Mouse (Mus musculus) heart, embryonic 15.5 days (tissue): ENCODE measurements around the gene Wbp1. TPM values are rescaled to one million over a fixed set of nuclear protein-coding genes. Genes with fewer than 3 reads are reported as not detected.

ENCODE experiments used
- ATAC-seq: fragments of 200-750 bp; cut with Nextera tagmentation; replicated peaks from 2 replicates; pipeline ENCODE4 v1.8.0; 2017; ENCODE audit warnings: low read depth, moderate TSS enrichment; ENCODE audit not compliant: insufficient number of reproducible peaks, insufficient read depth, low FRiP score
- H3K27ac ChIP-seq: fragments of 300-500 bp; sonication (generic); 2 replicates; pipeline ENCODE4 v1.5.1; 2015; ENCODE audit warnings: mild to moderate bottlenecking, inconsistent platforms
- H3K27me3 ChIP-seq: fragments of 300-500 bp; sonication (generic); 2 replicates; pipeline ENCODE4 v1.6.1; 2015; ENCODE audit warnings: inconsistent platforms
- H3K36me3 ChIP-seq: fragments of 300-500 bp; sonication (generic); 2 replicates; pipeline ENCODE4 v1.6.1; 2015; ENCODE audit warnings: mild to moderate bottlenecking, inconsistent platforms
- H3K4me1 ChIP-seq: fragments of 300-500 bp; sonication (generic); replicated peaks from 2 replicates; pipeline ENCODE4 v1.6.1; 2015; ENCODE audit warnings: inconsistent platforms
- H3K4me2 ChIP-seq: fragments of 300-500 bp; sonication (generic); 2 replicates; pipeline ENCODE4 v1.6.1; 2015; ENCODE audit warnings: inconsistent platforms, mild to moderate bottlenecking, moderate library complexity
- H3K4me3 ChIP-seq: fragments of 300-500 bp; sonication (generic); 2 replicates; pipeline ENCODE4 v1.5.1; 2015; ENCODE audit warnings: mild to moderate bottlenecking, inconsistent platforms
- H3K9ac ChIP-seq: fragments of 300-500 bp; sonication (generic); 2 replicates; pipeline ENCODE4 v1.6.1; 2015; ENCODE audit warnings: mild to moderate bottlenecking, inconsistent platforms
- H3K9me3 ChIP-seq: fragments of 300-500 bp; sonication (generic); replicated peaks from 2 replicates; pipeline ENCODE4 v1.6.1; 2016; ENCODE audit warnings: inconsistent platforms
- WGBS: fragments of 180-500 bp; shearing (Covaris S2); methylation state at CpG from one replicate; pipeline ENCODE4 v1.1.7; 2015; ENCODE audit warnings: mixed read lengths; 5-methylcytosine and 5-hydroxymethylcytosine counted together
- polyA plus RNA-seq: library from polyadenylated mRNA; unstranded; fragments of >200 nt; fragmentation: Nextera tagmentation; extraction: Ambion mirVana; gene quantifications from 2 replicates; pipeline ENCODE4 v1.2.1, GENCODE M21; 2015

The Wbp1 gene
- polyA plus RNA-seq, 1 experiment from 2014 or later: 81.9 TPM

DNA sequence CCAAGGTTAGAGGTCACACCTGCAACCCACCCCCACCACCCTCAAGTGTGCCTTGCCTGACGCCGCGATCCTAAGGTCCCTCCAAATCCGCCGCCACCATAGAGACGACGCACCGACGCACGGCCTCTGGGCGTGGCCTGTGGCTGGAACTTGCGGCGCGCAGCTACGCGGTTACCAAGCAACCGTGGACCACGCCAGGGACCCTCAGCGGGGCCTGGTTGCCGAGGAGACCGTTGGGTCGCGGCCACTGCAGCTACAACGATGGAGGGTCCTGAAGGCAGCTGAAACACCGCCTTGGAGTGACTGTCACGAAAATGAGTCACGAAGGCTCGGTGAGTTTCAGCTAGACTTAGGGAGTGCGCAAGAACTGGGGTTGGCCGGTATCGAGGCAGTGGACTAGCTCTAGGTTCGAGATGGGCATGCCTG lies 34.9 kb upstream of the Wbp1 start, which contains the start of the genes Wdr54 and 1700003E16Rik:
TSS of gene Wdr54 (minus strand) at position 139 of the 426 bp plus-strand sequence.
TSS of gene 1700003E16Rik (plus strand) at position 146 of the 426 bp plus-strand sequence.
- 2% methylated on average over 32 of the region's 32 CpGs for WGBS
- H3K36me3 ChIP-seq: no peaks in the 10 kb centered on the region

DNA sequence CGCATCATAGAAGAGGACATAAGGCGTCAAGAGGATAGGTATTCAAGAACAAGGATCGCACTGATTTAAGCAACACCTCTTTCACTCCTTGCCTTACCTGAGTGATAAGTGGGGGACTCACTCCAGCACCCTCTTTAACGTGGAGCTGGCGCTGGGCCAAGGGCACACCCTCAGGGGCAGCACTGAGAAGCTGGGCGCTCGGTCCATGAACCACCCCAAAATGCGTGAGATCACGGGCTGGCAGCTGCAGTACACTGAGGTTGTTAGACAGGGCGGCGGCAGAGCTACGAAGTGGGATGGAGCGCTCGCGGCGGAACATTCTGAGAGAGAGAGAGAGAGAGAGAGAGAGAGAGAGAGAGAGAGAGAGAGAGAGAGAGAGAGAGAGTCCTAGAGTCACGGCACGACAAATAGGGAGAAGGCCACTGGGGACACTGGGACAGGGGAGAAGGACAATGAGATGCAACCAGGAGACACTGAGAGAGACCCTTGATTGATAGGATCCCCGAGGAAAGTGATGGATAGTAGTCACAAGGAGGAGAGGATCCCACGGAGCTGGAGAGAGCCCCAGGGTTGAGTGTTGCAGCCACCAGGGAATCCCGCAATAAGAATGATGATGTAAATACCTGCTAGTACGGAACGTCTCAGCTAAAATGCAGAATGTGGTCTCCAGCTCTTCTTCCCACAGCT lies 34.3 kb upstream of the Wbp1 start:
- Histone ChIP-seq H3K27me3 (peaks cover 17% of the 10 kb centered on the region), H3K4me1 (peaks cover 11% of the 10 kb centered on the region), H3K36me3 (no peaks in the 10 kb centered on the region; the same call in 1 of the 2 replicates), H3K4me3 (peak overlapping the region; percentile 58), H3K9ac (peak overlapping the region; percentile 48), H3K27ac (no peak overlapping the region), H3K4me2 (peak overlapping the region; percentile 78), H3K9me3 (no peaks in the 10 kb centered on the region)
- WGBS: 11% methylated on average over 23 of the region's 23 CpGs
- ATAC-seq: no peak

More for the DNA sequence above, 34.9 kb upstream of the Wbp1 start, which contains the start of the genes Wdr54 and 1700003E16Rik:
- peak within 1 kb of the TSS; percentile 48 for H3K9ac ChIP-seq
- H3K9me3 ChIP-seq: no peaks in the 10 kb centered on the region
- peak within 1 kb of the TSS; percentile 58 for H3K4me3 ChIP-seq
- peak; percentile 68; the same call in 1 of the 2 replicates for ATAC-seq
- peaks cover 23% of the 10 kb centered on the region for H3K27me3 ChIP-seq
- H3K4me2 ChIP-seq: peak within 1 kb of the TSS; percentile 78
- H3K27ac ChIP-seq: no peak within 1 kb of the TSS
- H3K4me1 ChIP-seq: peaks cover 13% of the 10 kb centered on the region

GRCm38 (mm10) chr6:83153485-83153884 lies 32.1 kb upstream of the Wbp1 start:
- no peak for ATAC-seq
- H3K9me3 ChIP-seq: no peaks in the 10 kb centered on the region
- H3K4me1 ChIP-seq: peaks cover 11% of the 10 kb centered on the region
- no peak overlapping the region for H3K9ac ChIP-seq
- no peak overlapping the region for H3K4me2 ChIP-seq
- H3K4me3 ChIP-seq: no peak overlapping the region
- H3K36me3 ChIP-seq: peaks cover 16% of the 10 kb centered on the region
- WGBS: 62% methylated on average over 5 of the region's 5 CpGs
- no peak overlapping the region for H3K27ac ChIP-seq
- peaks cover 8% of the 10 kb centered on the region; the same call in 1 of the 2 replicates for H3K27me3 ChIP-seq

DNA sequence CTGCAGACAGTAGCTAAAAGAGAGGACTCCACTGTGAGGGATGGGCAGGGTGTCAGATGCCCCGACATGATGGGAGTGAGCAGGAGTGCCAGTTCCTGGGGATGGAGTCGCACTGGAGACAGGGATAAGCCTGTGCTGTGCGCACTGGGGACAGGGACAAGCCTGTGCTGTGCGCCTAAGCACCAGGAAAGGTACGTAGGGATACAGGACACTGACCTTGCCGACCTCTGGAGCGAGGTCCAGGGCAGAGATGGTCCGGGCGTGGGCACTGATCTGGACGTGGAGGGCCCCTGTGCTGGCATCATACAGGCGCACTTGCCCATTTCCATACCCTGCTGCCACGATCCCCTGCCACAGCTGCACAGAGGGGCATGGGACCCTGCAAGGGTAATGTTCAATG lies 31.7 kb upstream of the Wbp1 start:
- Histone ChIP-seq H3K4me1 (peaks cover 11% of the 10 kb centered on the region), H3K27me3 (peaks cover 8% of the 10 kb centered on the region; the same call in 1 of the 2 replicates), H3K4me2 (no peak overlapping the region), H3K4me3 (no peak overlapping the region), H3K9me3 (no peaks in the 10 kb centered on the region), H3K36me3 (peaks cover 19% of the 10 kb centered on the region), H3K27ac (no peak overlapping the region), H3K9ac (no peak overlapping the region)
- ATAC-seq: no peak
- WGBS: 80% methylated on average over 12 of the region's 12 CpGs

DNA sequence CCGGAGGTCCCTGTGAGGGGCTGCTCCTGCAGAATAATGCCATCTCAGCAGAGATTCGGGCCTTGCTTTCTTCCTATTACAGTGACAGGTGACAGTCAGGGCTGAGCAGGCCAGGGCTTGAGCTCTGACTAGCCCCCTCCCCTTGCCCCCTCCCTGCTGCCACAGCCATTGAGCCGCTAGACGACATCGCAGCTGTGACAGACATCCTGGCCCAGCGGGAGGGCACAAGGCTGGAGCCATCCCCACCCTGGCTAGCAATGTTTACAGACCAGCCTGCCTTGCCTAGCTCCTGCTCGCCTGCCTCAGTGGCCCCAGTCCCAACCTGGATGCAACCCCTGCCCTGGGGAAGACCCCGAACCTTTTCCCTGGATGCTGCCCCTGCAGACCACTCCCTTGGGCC lies 30.4 kb upstream of the Wbp1 start:
- Histone ChIP-seq H3K4me3 (no peak overlapping the region), H3K27me3 (peaks cover 8% of the 10 kb centered on the region; the same call in 1 of the 2 replicates), H3K4me1 (peaks cover 11% of the 10 kb centered on the region), H3K9me3 (no peaks in the 10 kb centered on the region), H3K36me3 (peaks cover 32% of the 10 kb centered on the region), H3K4me2 (no peak overlapping the region), H3K9ac (no peak overlapping the region), H3K27ac (no peak overlapping the region)
- ATAC-seq: no peak
- 28% methylated on average over 8 of the region's 8 CpGs for WGBS

DNA sequence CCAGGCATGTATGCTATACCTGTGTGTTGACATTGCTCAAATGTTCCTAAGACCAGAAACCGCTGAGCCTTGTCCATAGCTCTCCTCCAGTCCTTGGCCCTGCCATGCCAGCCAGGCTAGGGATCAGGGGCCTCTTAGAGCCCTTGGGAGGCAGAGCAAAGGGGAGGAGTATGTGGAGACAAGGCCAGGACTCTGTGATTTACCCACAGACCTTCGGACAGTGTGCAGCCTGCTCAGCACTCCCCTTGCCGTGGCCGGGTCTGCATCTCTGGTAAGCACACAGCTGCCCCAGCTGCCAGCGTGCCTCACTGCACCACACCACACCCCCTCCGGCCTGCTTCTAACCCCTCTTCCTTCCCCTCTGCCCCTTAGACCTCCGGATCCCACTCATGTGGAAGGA lies 25.9 kb upstream of the Wbp1 start:
- no peak overlapping the region for H3K27ac ChIP-seq
- no peak overlapping the region for H3K4me3 ChIP-seq
- no peaks in the 10 kb centered on the region for H3K9me3 ChIP-seq
- no peak for ATAC-seq
- H3K4me2 ChIP-seq: no peak overlapping the region
- H3K9ac ChIP-seq: no peak overlapping the region
- 52% methylated on average over 7 of the region's 7 CpGs for WGBS
- H3K4me1 ChIP-seq: peaks cover 8% of the 10 kb centered on the region
- peaks cover 36% of the 10 kb centered on the region for H3K36me3 ChIP-seq
- H3K27me3 ChIP-seq: no peaks in the 10 kb centered on the region

GRCm38 (mm10) chr6:83145805-83146204 lies 24.4 kb upstream of the Wbp1 start:
- Histone ChIP-seq H3K9ac (no peak overlapping the region), H3K27me3 (no peaks in the 10 kb centered on the region), H3K4me1 (peaks cover 19% of the 10 kb centered on the region), H3K9me3 (no peaks in the 10 kb centered on the region), H3K4me2 (no peak overlapping the region), H3K4me3 (no peak overlapping the region), H3K27ac (peak overlapping the region; percentile 56), H3K36me3 (peaks cover 36% of the 10 kb centered on the region)
- 60% methylated on average over 9 of the region's 9 CpGs for WGBS
- no peak for ATAC-seq

DNA sequence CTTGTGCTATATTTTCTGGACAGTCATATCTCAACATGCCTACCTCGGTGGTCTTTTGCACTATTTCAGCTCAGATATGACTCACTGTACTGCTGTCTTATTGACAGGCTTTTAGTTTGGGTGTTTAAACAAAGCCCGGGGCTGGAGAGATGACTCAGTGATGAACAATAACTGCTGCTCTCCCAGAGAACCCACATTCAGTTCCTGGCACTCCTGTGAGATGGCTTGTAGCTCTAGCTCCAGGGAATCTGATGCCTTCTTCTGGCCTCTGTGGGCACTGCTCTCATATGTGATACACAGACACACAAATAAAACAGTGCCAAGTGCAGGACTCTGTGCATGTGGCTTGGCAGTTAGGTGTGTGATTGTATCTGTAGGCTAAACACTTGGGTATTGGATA lies 23.9 kb upstream of the Wbp1 start:
- WGBS: 64% methylated on average over 2 of the region's 2 CpGs

GRCm38 (mm10) chr6:83142886-83143285 lies 21.5 kb upstream of the Wbp1 start:
- Histone ChIP-seq H3K27ac (no peak overlapping the region; the same call in 1 of the 2 replicates), H3K4me2 (peak overlapping the region; percentile 82), H3K4me3 (peak overlapping the region; percentile 46), H3K27me3 (no peaks in the 10 kb centered on the region), H3K4me1 (peaks cover 33% of the 10 kb centered on the region), H3K9me3 (no peaks in the 10 kb centered on the region), H3K36me3 (peaks cover 16% of the 10 kb centered on the region; the same call in 1 of the 2 replicates), H3K9ac (no peak overlapping the region)
- WGBS: 53% methylated on average over 11 of the region's 11 CpGs
- no peak for ATAC-seq

More for the DNA sequence above, 23.9 kb upstream of the Wbp1 start:
- no peaks in the 10 kb centered on the region for H3K27me3 ChIP-seq
- ATAC-seq: no peak
- peaks cover 19% of the 10 kb centered on the region for H3K4me1 ChIP-seq
- no peak overlapping the region for H3K9ac ChIP-seq
- H3K36me3 ChIP-seq: peaks cover 36% of the 10 kb centered on the region
- H3K4me2 ChIP-seq: no peak overlapping the region
- H3K4me3 ChIP-seq: no peak overlapping the region
- peak overlapping the region; percentile 56; the same call in 1 of the 2 replicates for H3K27ac ChIP-seq
- H3K9me3 ChIP-seq: no peaks in the 10 kb centered on the region

GRCm38 (mm10) chr6:83142211-83142731 lies 20.9 kb upstream of the Wbp1 start:
- peak overlapping the region; percentile 46 for H3K4me3 ChIP-seq
- no peaks in the 10 kb centered on the region for H3K27me3 ChIP-seq
- peak overlapping the region; percentile 67 for H3K27ac ChIP-seq
- H3K4me1 ChIP-seq: peaks cover 36% of the 10 kb centered on the region
- H3K9ac ChIP-seq: peak overlapping the region; percentile 66
- ATAC-seq: no peak
- H3K9me3 ChIP-seq: no peaks in the 10 kb centered on the region
- peaks cover 10% of the 10 kb centered on the region; the same call in 1 of the 2 replicates for H3K36me3 ChIP-seq
- peak overlapping the region; percentile 82 for H3K4me2 ChIP-seq
- 5% methylated on average over 41 of the region's 41 CpGs for WGBS

DNA sequence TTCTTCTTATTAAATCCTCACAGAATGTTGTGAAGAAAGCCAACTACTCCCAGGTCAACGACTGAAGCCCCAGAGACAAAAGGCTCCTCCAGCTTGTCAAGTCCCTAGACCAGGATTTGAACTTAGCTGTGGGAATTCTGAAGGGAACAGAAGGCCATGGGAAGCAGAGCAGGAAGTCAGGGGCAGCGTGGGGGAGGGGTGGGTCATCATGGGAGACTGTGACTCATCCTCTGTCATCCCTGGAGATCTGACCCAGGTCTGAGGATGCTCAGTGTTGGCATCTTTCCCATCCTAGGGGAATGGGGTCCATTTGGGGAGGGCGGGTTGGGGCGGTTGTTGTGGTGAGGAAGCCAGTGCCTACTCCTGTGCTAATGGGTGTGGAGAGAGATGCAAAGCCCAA lies 20.3 kb upstream of the Wbp1 start:
- Histone ChIP-seq H3K9me3 (no peaks in the 10 kb centered on the region), H3K36me3 (peaks cover 3% of the 10 kb centered on the region; the same call in 1 of the 2 replicates), H3K4me3 (peak overlapping the region; percentile 46), H3K4me2 (peak overlapping the region; percentile 82), H3K9ac (peak overlapping the region; percentile 66), H3K27me3 (no peaks in the 10 kb centered on the region), H3K27ac (peak overlapping the region; percentile 67), H3K4me1 (peaks cover 39% of the 10 kb centered on the region)
- no peak for ATAC-seq
- WGBS: 35% methylated on average over 4 of the region's 4 CpGs
